8 mouse cellular contexts compared by ENCODE assay signal in the genomic region with DNA sequence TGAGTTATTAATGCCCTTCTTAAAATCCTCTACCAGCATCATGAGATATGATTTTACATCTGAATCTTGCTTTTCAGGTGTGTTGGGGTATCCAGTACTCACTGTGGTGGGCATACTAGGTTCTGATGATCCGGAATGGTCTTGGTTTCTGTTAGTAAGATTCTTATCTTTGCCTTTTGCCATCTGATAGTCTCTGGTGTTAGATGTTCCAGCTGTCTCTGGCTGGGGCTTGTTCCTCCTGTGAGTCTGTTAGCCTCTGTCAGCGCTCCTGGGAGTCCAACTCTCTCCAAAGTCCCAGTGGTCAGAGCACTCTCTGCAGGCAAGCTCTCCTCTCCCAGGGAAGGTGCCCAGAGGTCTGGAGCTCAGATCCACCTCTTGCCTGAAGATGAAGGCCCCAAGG.
DNase-seq lines count a peak whose midpoint lies in the region.

No protein-coding gene starts in this region.

- peak; percentile 7 for DNase-seq in adrenal gland, adult 2 months
- peak; percentile 6 to 15 for DNase-seq in cerebellum, postnatal 25 days
- DNase-seq in gastrocnemius, postnatal 4 days (ENCODE audit: low spot score in 2 of 2), result peak; percentile 33 to 48
- peak; percentile 23 for DNase-seq in kidney, adult 18-20 months
- peak; percentile 14 for DNase-seq in layer of hippocampus, adult 9-11 months
- peak; percentile 28 for DNase-seq in lung, postnatal 36 days
- DNase-seq in spleen, postnatal 10 days (ENCODE audit: low spot score in 2 of 2), result peak; percentile 24 to 27
- peak; percentile 13 for DNase-seq in thymus, postnatal 4 days

Comparison
In these comparisons a context has a peak if more than half of its experiments do, and no peak if none do; other contexts are left out.
1. Peak in every context shown above with its lines: DNase-seq.